Mouse (Mus musculus) intestine, embryonic 16.5 days (tissue): ENCODE measurements at regions not wholly inside any gene's neighbourhood (a gene's known extent, or its start where the extent isn't known, plus 50 kb on each side); places are given as distances from the start of the nearest gene placed in this dataset.

Experiments used
- ATAC-seq: fragments of 200-750 bp; cut with Nextera tagmentation; 2 replicates; pipeline ENCODE4 v1.8.0; 2017; ENCODE audit warnings: moderate TSS enrichment, moderate library complexity
- H3K27ac ChIP-seq: fragments of 300-500 bp; sonication (generic); 2 replicates; pipeline ENCODE4 v1.5.1; 2014; ENCODE audit warnings: mild to moderate bottlenecking, low read length
- H3K27me3 ChIP-seq: fragments of 300-500 bp; sonication (generic); replicated peaks from 2 replicates; pipeline ENCODE4 v1.6.1; 2014; ENCODE audit warnings: low read length, control low read depth, mixed read lengths; ENCODE audit not compliant: control insufficient read depth, insufficient read depth
- H3K36me3 ChIP-seq: fragments of 300-500 bp; sonication (generic); 2 replicates; pipeline ENCODE4 v1.6.1; 2014; ENCODE audit warnings: low read length, control low read depth; ENCODE audit not compliant: control insufficient read depth, insufficient read depth
- H3K4me1 ChIP-seq: fragments of 300-500 bp; sonication (generic); 2 replicates; pipeline ENCODE4 v1.6.1; 2014; ENCODE audit warnings: low read length, control low read depth, mixed read lengths; ENCODE audit not compliant: control insufficient read depth, insufficient read depth
- H3K4me2 ChIP-seq: fragments of 300-500 bp; sonication (generic); 2 replicates; pipeline ENCODE4 v1.6.1; 2014; ENCODE audit warnings: low read depth, low read length, control low read depth
- H3K4me3 ChIP-seq: fragments of 300-500 bp; sonication (generic); 2 replicates; pipeline ENCODE4 v1.5.1; 2014; ENCODE audit warnings: mild to moderate bottlenecking, low read length
- H3K9ac ChIP-seq: fragments of 300-500 bp; sonication (generic); 2 replicates; pipeline ENCODE4 v1.6.1; 2014; ENCODE audit warnings: low read depth, low read length
- H3K9me3 ChIP-seq: fragments of 300-500 bp; sonication (generic); 2 replicates; pipeline ENCODE4 v1.6.1; 2016; ENCODE audit warnings: low read length, control low read depth; ENCODE audit not compliant: control insufficient read depth
- WGBS: fragments of 180-500 bp; shearing (Covaris S2); extraction: QIAGEN DNeasy Blood & Tissue Kit; methylation state at CpG from one replicate; pipeline ENCODE4 v1.1.7; 2014; 5-methylcytosine and 5-hydroxymethylcytosine counted together

- 85% methylated on average over 5 of the region's 5 CpGs for WGBS
- H3K4me2 ChIP-seq, result no peak overlapping the region
- H3K9me3 ChIP-seq, result no peaks in the 10 kb centered on the region
- H3K27me3 ChIP-seq, result no peaks in the 10 kb centered on the region
- no peak overlapping the region for H3K27ac ChIP-seq
- H3K4me1 ChIP-seq, result no peaks in the 10 kb centered on the region
- ATAC-seq, result no peak
- H3K9ac ChIP-seq, result no peak overlapping the region
- no peak overlapping the region for H3K4me3 ChIP-seq
- H3K36me3 ChIP-seq, result no peaks in the 10 kb centered on the region
Measured at GRCm38 (mm10) chr8:49946919-49947612, 1103.3 kb upstream of the Tenm3 start.

- H3K36me3 ChIP-seq, result no peaks in the 10 kb centered on the region
- no peaks in the 10 kb centered on the region for H3K27me3 ChIP-seq
- ATAC-seq, result peak; percentile 33; the same call in 1 of the 2 replicates
- H3K4me2 ChIP-seq, result no peak overlapping the region
- no peaks in the 10 kb centered on the region for H3K4me1 ChIP-seq
- no peak overlapping the region for H3K4me3 ChIP-seq
- H3K9ac ChIP-seq, result no peak overlapping the region
- H3K9me3 ChIP-seq, result no peaks in the 10 kb centered on the region
- WGBS, result 71% methylated on average over 6 of the region's 6 CpGs
- H3K27ac ChIP-seq, result no peak overlapping the region
Measured at GRCm38 (mm10) chr8:49932124-49932523, 1088.4 kb upstream of the Tenm3 start.

GRCm38 (mm10) chr8:49926402-49927172 lies 1082.8 kb upstream of the Tenm3 start:
- Histone ChIP-seq H3K27ac (no peak overlapping the region), H3K27me3 (no peaks in the 10 kb centered on the region), H3K4me2 (no peak overlapping the region), H3K4me3 (no peak overlapping the region), H3K9me3 (no peaks in the 10 kb centered on the region), H3K9ac (no peak overlapping the region), H3K4me1 (no peaks in the 10 kb centered on the region), H3K36me3 (no peaks in the 10 kb centered on the region)
- WGBS, result 55% methylated on average over 9 of the region's 9 CpGs
- ATAC-seq, result no peak

- no peak overlapping the region for H3K4me3 ChIP-seq
- H3K9ac ChIP-seq, result no peak overlapping the region
- no peaks in the 10 kb centered on the region for H3K4me1 ChIP-seq
- no peak overlapping the region for H3K27ac ChIP-seq
- no peaks in the 10 kb centered on the region for H3K36me3 ChIP-seq
- no peak for ATAC-seq
- H3K27me3 ChIP-seq, result no peaks in the 10 kb centered on the region
- no peaks in the 10 kb centered on the region for H3K9me3 ChIP-seq
- no peak overlapping the region for H3K4me2 ChIP-seq
Measured at GRCm38 (mm10) chr8:49905099-49905498, 1061.3 kb upstream of the Tenm3 start.

GRCm38 (mm10) chr8:49902032-49902431 lies 1058.3 kb upstream of the Tenm3 start:
- H3K9me3 ChIP-seq, result no peaks in the 10 kb centered on the region
- no peak overlapping the region for H3K4me3 ChIP-seq
- H3K36me3 ChIP-seq, result no peaks in the 10 kb centered on the region
- no peak overlapping the region for H3K9ac ChIP-seq
- H3K27me3 ChIP-seq, result no peaks in the 10 kb centered on the region
- no peak for ATAC-seq
- no peak overlapping the region for H3K4me2 ChIP-seq
- no peak overlapping the region for H3K27ac ChIP-seq
- 70% methylated on average over 6 of the region's 6 CpGs for WGBS
- H3K4me1 ChIP-seq, result no peaks in the 10 kb centered on the region

- H3K27me3 ChIP-seq, result no peaks in the 10 kb centered on the region
- H3K36me3 ChIP-seq, result no peaks in the 10 kb centered on the region
- WGBS, result 45% methylated on average over 9 of the region's 9 CpGs
- no peak overlapping the region for H3K9ac ChIP-seq
- ATAC-seq, result no peak
- no peak overlapping the region for H3K4me3 ChIP-seq
- no peak overlapping the region for H3K27ac ChIP-seq
- H3K4me1 ChIP-seq, result no peaks in the 10 kb centered on the region
- H3K9me3 ChIP-seq, result no peaks in the 10 kb centered on the region
- H3K4me2 ChIP-seq, result no peak overlapping the region
Measured at GRCm38 (mm10) chr8:49901601-49902000, 1057.8 kb upstream of the Tenm3 start.
